ENCODE assay signal across 9 mouse cellular contexts in genomic region chr17:53566919-53567345, GRCm38 (mm10). TPM values are rescaled to one million over a fixed set of nuclear protein-coding genes. Genes with fewer than 3 reads are reported as not detected.
DNase-seq lines count a peak whose midpoint lies in the region; ATAC-seq lines count a peak whose summit lies in the region.
"Had no signal": no experiment of that assay in that cellular context is flagged by ENCODE, and none has a peak within 500 bp of the region (broad histone marks: within the 10 kb centered on the region; RNA-seq: fewer than 3 reads in every experiment).

No protein-coding gene starts in this region.

- DNase-seq in NIH3T3 (ENCODE audit: low read depth) = peak; percentile 84
- peak; percentile 75 for DNase-seq in cerebellum, adult 9-10 months
- DNase-seq in hindbrain, embryonic 10.5 days (ENCODE audit: low spot score) = peak; percentile 69
- peak; percentile 53 to 60 for DNase-seq in layer of hippocampus, postnatal 36 days
- peak; percentile 81 to 87 for DNase-seq in lung, postnatal 4 days
- peak; percentile 76 for DNase-seq in retina, embryonic 14.5 days (ENCODE audit: low spot score)
- peak; percentile 68 for DNase-seq in urinary bladder, postnatal 14 days (ENCODE audit: low spot score)

- H3K9me3 ChIP-seq in hindbrain, embryonic 10.5 days = no peaks in the 10 kb centered on the region

- WGBS in hindbrain, embryonic 10.5 days = under 1% methylated on average over 50 of the region's 51 CpGs

- no peaks in the 10 kb centered on the region for H3K27me3 ChIP-seq in hindbrain, embryonic 10.5 days (ENCODE audit: insufficient read depth, poor library complexity, severe bottlenecking)

- peak overlapping the region; percentile 99 for H3K27ac ChIP-seq in hindbrain, embryonic 10.5 days

- ATAC-seq in frontal cortex, adult (ENCODE audit: low TSS enrichment) = peak; percentile 76

- H3K36me3 ChIP-seq in hindbrain, embryonic 10.5 days = no peaks in the 10 kb centered on the region

- peaks cover 31% of the 10 kb centered on the region for H3K4me1 ChIP-seq in hindbrain, embryonic 10.5 days (replicated peaks)

- peak overlapping the region; percentile 90 for H3K4me3 ChIP-seq in hindbrain, embryonic 10.5 days

RNA-seq across cellular contexts. Expression of gene Kat2b, which starts 0.3 kb away (rescaled TPM):
- polyA plus RNA-seq in hindbrain, embryonic 10.5 days (2016; fragmentation: Nextera tagmentation; extraction: Ambion mirVana) = 2.5 TPM in 2 replicates
- 10 to 100 TPM; 15.0 to 18.8 TPM for total RNA-seq in layer of hippocampus, postnatal 36 days (2021)

RNA-seq across cellular contexts. Expression of gene Pp2d1, which starts 27.7 kb away (rescaled TPM):
- 0.18 and 0.29 TPM in 2 replicates for polyA plus RNA-seq in hindbrain, embryonic 10.5 days (2016; fragmentation: Nextera tagmentation; extraction: Ambion mirVana)
- total RNA-seq in layer of hippocampus, postnatal 36 days (2021) = not detected
- total RNA-seq: left cerebral cortex, postnatal 10 days had no signal

Comparison
In these comparisons a context has a peak if more than half of its experiments do, and no peak if none do; other contexts are left out.
1. Peak in every context shown above with its lines: DNase-seq, ATAC-seq, H3K4me3 ChIP-seq and H3K27ac ChIP-seq.